Mouse (Mus musculus): ENCODE results near the gene Rars.

Gene Rars

DNA sequence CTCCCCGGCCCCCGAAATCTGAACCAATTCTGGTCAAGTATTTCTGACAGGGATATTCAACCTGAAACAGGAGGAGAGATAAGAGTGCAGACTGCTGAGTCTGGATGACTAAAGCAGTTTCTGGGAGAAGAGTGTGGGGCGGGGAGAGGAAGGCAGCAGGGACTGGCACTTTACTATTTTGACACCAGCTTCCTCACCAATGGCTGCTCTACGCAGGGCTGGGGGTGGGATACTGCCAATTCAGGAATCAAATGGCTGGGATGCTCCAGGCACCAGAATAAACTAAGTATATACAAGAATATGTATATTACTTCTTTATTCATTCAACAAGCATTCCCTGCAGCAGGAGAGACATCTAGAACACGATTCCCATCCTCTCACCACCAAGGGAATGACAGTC, 29.3 kb upstream of the Rars start:
- Histone ChIP-seq H3K36me3 (ENCODE audit: insufficient read depth, low read length) (peaks cover 82% of the 10 kb centered on the region), H3K4me3 (replicated peaks; ENCODE audit: low read length) (no peak overlapping the region), H3K4me1 (replicated peaks; ENCODE audit: low read depth, low read length) (peaks cover 6% of the 10 kb centered on the region), H3K27me3 (ENCODE audit: insufficient read depth, low read length) (no peaks in the 10 kb centered on the region), H3K9me3 (ENCODE audit: low read length) (no peaks in the 10 kb centered on the region)
- no peak for TF ChIP-seq CTCF (conservative IDR thresholded peaks at IDR 0.05; ENCODE audit: low read length)
- TF ChIP-seq NANOG (IDR thresholded peaks at IDR 0.05; ENCODE audit: borderline replicate concordance, low read length) = no peak
- TF ChIP-seq POU5F1 (IDR thresholded peaks at IDR 0.05; ENCODE audit: borderline replicate concordance, low read length) = no peak

GRCm38 (mm10) chr11:35857395-35858067, 23.2 kb upstream of the Rars start:
- TF ChIP-seq POU5F1 (IDR thresholded peaks at IDR 0.05; ENCODE audit: borderline replicate concordance, low read length) = no peak
- TF ChIP-seq NANOG (IDR thresholded peaks at IDR 0.05; ENCODE audit: borderline replicate concordance, low read length) = no peak
- no peak for TF ChIP-seq CTCF (conservative IDR thresholded peaks at IDR 0.05; ENCODE audit: low read length)
- H3K36me3 ChIP-seq (ENCODE audit: insufficient read depth, low read length) = peaks cover 66% of the 10 kb centered on the region

DNA sequence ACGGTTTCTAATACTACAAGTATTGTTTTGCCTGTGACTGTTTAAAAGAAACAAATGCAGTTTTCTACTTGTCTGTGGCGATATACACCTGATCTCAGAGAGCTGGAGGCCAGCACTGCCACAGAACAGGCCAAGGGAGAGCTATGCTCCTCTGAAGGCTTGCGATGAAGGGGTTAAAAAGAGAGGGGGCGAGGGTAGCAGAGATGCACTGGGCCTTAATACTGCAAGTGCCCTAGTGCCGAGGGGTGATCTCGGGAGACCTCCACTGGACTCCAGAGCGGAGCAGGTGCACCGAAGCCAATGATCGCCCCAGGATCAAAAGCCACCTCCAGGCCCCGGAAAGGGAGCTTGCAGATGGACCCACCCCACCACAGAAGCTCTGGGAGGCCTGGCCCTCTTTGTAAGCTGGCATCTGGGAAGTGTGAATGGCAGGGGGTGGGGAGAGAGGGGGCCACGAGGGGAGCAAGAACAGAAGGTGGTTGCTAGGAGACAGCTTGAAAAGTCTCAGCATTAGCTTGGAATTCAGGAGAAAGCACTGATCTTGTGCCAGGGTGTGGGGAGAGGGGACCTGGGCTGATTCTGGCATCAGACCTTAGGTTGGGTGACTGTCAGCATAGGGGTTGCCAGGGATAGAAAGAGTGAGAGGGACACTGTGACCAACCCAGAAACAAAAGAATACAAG, 22.2 kb upstream of the Rars start:
- no peak overlapping the region for H3K4me3 ChIP-seq (replicated peaks; ENCODE audit: low read length)
- H3K9me3 ChIP-seq (ENCODE audit: low read length) = no peaks in the 10 kb centered on the region
- H3K27me3 ChIP-seq (ENCODE audit: insufficient read depth, low read length) = no peaks in the 10 kb centered on the region
- peaks cover 4% of the 10 kb centered on the region; the same call in 1 of the 2 replicates for H3K4me1 ChIP-seq (replicated peaks; ENCODE audit: low read depth, low read length)
- H3K36me3 ChIP-seq (ENCODE audit: insufficient read depth, low read length) = peaks cover 66% of the 10 kb centered on the region
- TF ChIP-seq CTCF (conservative IDR thresholded peaks at IDR 0.05; ENCODE audit: low read length) (no peak), POU5F1 (IDR thresholded peaks at IDR 0.05; ENCODE audit: borderline replicate concordance, low read length) (no peak), NANOG (IDR thresholded peaks at IDR 0.05; ENCODE audit: borderline replicate concordance, low read length) (no peak)

More at GRCm38 (mm10) chr11:35857395-35858067, 23.2 kb upstream of the Rars start:
- Histone ChIP-seq H3K4me3 (replicated peaks; ENCODE audit: low read length) (no peak overlapping the region), H3K4me1 (replicated peaks; ENCODE audit: low read depth, low read length) (peaks cover 4% of the 10 kb centered on the region; the same call in 1 of the 2 replicates), H3K9me3 (ENCODE audit: low read length) (no peaks in the 10 kb centered on the region), H3K27me3 (ENCODE audit: insufficient read depth, low read length) (no peaks in the 10 kb centered on the region)

DNA sequence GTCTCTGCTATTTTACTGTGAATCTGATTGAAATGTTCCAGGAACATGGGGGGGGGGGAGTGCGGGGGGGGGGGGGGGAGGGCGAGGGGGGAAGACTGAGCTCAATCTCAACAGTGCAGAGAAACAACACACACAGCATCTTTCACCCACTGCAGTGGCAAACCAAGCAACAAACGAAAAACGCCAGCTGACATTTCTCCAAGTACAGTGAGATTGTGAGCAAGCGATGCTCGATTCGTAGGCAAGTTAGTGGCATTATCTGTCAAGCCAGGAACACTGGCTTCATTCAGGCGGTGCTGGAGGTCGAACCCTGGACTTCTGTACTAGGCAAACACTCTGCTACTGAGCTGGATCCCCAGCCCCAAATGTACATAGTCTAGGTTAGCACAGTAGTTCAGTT, 21.3 kb upstream of the Rars start:
- no peaks in the 10 kb centered on the region for H3K9me3 ChIP-seq (ENCODE audit: low read length)
- peaks cover 7% of the 10 kb centered on the region for H3K4me1 ChIP-seq (replicated peaks; ENCODE audit: low read depth, low read length)
- H3K36me3 ChIP-seq (ENCODE audit: insufficient read depth, low read length) = peaks cover 72% of the 10 kb centered on the region
- H3K27me3 ChIP-seq (ENCODE audit: insufficient read depth, low read length) = no peaks in the 10 kb centered on the region
- TF ChIP-seq NANOG (IDR thresholded peaks at IDR 0.05; ENCODE audit: borderline replicate concordance, low read length) (no peak), POU5F1 (IDR thresholded peaks at IDR 0.05; ENCODE audit: borderline replicate concordance, low read length) (no peak), CTCF (conservative IDR thresholded peaks at IDR 0.05; ENCODE audit: low read length) (no peak)
- H3K4me3 ChIP-seq (replicated peaks; ENCODE audit: low read length) = no peak overlapping the region

DNA sequence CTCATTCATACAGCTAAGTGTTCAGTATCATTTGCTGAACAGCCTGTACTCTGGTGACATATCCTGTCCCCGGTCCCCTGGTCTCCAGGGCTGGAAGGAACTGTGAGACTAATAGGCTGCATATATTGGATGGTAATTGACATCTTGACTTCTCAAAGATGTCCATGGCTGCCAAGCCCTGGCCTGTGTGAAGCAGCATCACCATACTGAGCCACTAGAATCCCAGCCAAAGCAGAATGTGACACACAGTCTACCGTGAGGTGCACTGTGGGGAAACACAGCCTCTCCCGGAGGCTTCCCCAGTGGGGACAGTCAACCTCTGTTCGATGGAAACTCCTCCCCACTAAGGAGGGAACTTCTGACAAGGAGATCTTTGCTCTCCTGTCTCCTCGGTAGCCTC, 20.6 kb upstream of the Rars start:
- Histone ChIP-seq H3K4me3 (replicated peaks; ENCODE audit: low read length) (no peak overlapping the region), H3K36me3 (ENCODE audit: insufficient read depth, low read length) (peaks cover 74% of the 10 kb centered on the region), H3K27me3 (ENCODE audit: insufficient read depth, low read length) (no peaks in the 10 kb centered on the region), H3K4me1 (replicated peaks; ENCODE audit: low read depth, low read length) (peaks cover 13% of the 10 kb centered on the region), H3K9me3 (ENCODE audit: low read length) (no peaks in the 10 kb centered on the region)
- no peak for TF ChIP-seq POU5F1 (IDR thresholded peaks at IDR 0.05; ENCODE audit: borderline replicate concordance, low read length)
- no peak for TF ChIP-seq CTCF (conservative IDR thresholded peaks at IDR 0.05; ENCODE audit: low read length)
- no peak for TF ChIP-seq NANOG (IDR thresholded peaks at IDR 0.05; ENCODE audit: borderline replicate concordance, low read length)

DNA sequence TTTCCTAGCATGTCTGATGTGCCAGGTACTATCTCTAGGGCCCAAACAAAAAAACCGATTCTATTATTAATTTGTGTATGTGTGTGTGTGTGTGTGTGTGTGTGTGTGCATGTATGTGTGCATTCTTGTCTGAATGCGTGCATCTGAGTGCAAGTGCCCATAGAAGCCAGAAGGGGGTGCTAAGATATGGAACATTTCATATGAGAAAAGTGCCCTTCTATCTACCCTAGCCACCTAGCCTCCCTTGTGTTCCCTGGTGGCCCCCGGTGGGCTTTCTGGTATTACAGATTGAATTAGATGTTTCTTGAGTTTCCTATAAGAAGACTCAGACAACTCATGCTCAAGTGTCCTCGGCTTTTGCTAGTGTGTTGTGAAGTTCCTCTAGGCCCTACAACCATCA, 19.3 kb upstream of the Rars start:
- Histone ChIP-seq H3K9me3 (ENCODE audit: low read length) (no peaks in the 10 kb centered on the region), H3K27me3 (ENCODE audit: insufficient read depth, low read length) (no peaks in the 10 kb centered on the region), H3K4me1 (replicated peaks; ENCODE audit: low read depth, low read length) (peaks cover 13% of the 10 kb centered on the region), H3K36me3 (ENCODE audit: insufficient read depth, low read length) (peaks cover 71% of the 10 kb centered on the region), H3K4me3 (replicated peaks; ENCODE audit: low read length) (no peak overlapping the region)
- peak; percentile 25; the same call in 1 of the 2 replicates for TF ChIP-seq CTCF (conservative IDR thresholded peaks at IDR 0.05; ENCODE audit: low read length)
- TF ChIP-seq POU5F1 (IDR thresholded peaks at IDR 0.05; ENCODE audit: borderline replicate concordance, low read length) = no peak

- no peaks in the 10 kb centered on the region for H3K27me3 ChIP-seq (ENCODE audit: insufficient read depth, low read length)
- H3K4me1 ChIP-seq (replicated peaks; ENCODE audit: low read depth, low read length) = peaks cover 13% of the 10 kb centered on the region
- no peaks in the 10 kb centered on the region for H3K9me3 ChIP-seq (ENCODE audit: low read length)
- peaks cover 74% of the 10 kb centered on the region for H3K36me3 ChIP-seq (ENCODE audit: insufficient read depth, low read length)
- H3K4me3 ChIP-seq (replicated peaks; ENCODE audit: low read length) = no peak overlapping the region
- TF ChIP-seq POU5F1 (IDR thresholded peaks at IDR 0.05; ENCODE audit: borderline replicate concordance, low read length) (no peak), NANOG (IDR thresholded peaks at IDR 0.05; ENCODE audit: borderline replicate concordance, low read length) (no peak), CTCF (conservative IDR thresholded peaks at IDR 0.05; ENCODE audit: low read length) (peak; percentile 85)
These were observed 18.4 kb upstream of the Rars start for GRCm38 (mm10) chr11:35852731-35853130.

- H3K4me3 ChIP-seq (replicated peaks; ENCODE audit: low read length) = 0 out of 2 replicates have a peak overlapping the region, but pooled peaks have one; percentile 0
- H3K9me3 ChIP-seq (ENCODE audit: low read length) = no peaks in the 10 kb centered on the region
- H3K36me3 ChIP-seq (ENCODE audit: insufficient read depth, low read length) = peaks cover 46% of the 10 kb centered on the region
- H3K27me3 ChIP-seq (ENCODE audit: insufficient read depth, low read length) = no peaks in the 10 kb centered on the region
- peaks cover 47% of the 10 kb centered on the region for H3K4me1 ChIP-seq (replicated peaks; ENCODE audit: low read depth, low read length)
- TF ChIP-seq POU5F1 (IDR thresholded peaks at IDR 0.05; ENCODE audit: borderline replicate concordance, low read length) (no peak), NANOG (IDR thresholded peaks at IDR 0.05; ENCODE audit: borderline replicate concordance, low read length) (no peak), CTCF (conservative IDR thresholded peaks at IDR 0.05; ENCODE audit: low read length) (no peak)
These were observed 10.0 kb upstream of the Rars start for GRCm38 (mm10) chr11:35844299-35844698.
